Mouse (Mus musculus) forebrain, embryonic 15.5 days (tissue): Measurements from ENCODE around the gene Gm906. TPM values are rescaled to one million over a fixed set of nuclear protein-coding genes. Genes with fewer than 3 reads are reported as not detected.
"Not testable (repeated sequence)": the region's sequence is repeated elsewhere in the genome, so short reads cannot be mapped to it uniquely, and the experiment has no call there.

Experiments used
- ATAC-seq: fragments of 200-750 bp; cut with Nextera tagmentation; replicated peaks from 2 replicates; pipeline ENCODE4 v1.8.0; 2017; ENCODE audit warnings: mild to moderate bottlenecking, moderate TSS enrichment, moderate library complexity
- H3K27ac ChIP-seq: fragments of 300-500 bp; sonication (generic); replicated peaks from 2 replicates; pipeline ENCODE4 v1.5.1; 2015; ENCODE audit warnings: mild to moderate bottlenecking, inconsistent platforms
- H3K27me3 ChIP-seq: fragments of 300-500 bp; sonication (generic); 2 replicates; pipeline ENCODE4 v1.6.1; 2015; ENCODE audit warnings: inconsistent platforms
- H3K36me3 ChIP-seq: fragments of 300-500 bp; sonication (generic); 2 replicates; pipeline ENCODE4 v1.6.1; 2015; ENCODE audit warnings: mild to moderate bottlenecking, inconsistent platforms
- H3K4me1 ChIP-seq: fragments of 300-500 bp; sonication (generic); 2 replicates; pipeline ENCODE4 v1.6.1; 2015; ENCODE audit warnings: inconsistent platforms
- H3K4me2 ChIP-seq: fragments of 300-500 bp; sonication (generic); replicated peaks from 2 replicates; pipeline ENCODE4 v1.6.1; 2015; ENCODE audit warnings: mild to moderate bottlenecking, inconsistent platforms
- H3K4me3 ChIP-seq: fragments of 300-500 bp; sonication (generic); 2 replicates; pipeline ENCODE4 v1.5.1; 2015; ENCODE audit warnings: mild to moderate bottlenecking, inconsistent platforms
- H3K9ac ChIP-seq: fragments of 300-500 bp; sonication (generic); replicated peaks from 2 replicates; pipeline ENCODE4 v1.6.1; 2015; ENCODE audit warnings: mild to moderate bottlenecking, inconsistent platforms
- H3K9me3 ChIP-seq: fragments of 300-500 bp; sonication (generic); 2 replicates; pipeline ENCODE4 v1.6.1; 2016; ENCODE audit warnings: inconsistent platforms
- WGBS: fragments of 180-500 bp; shearing (Covaris S2); methylation state at CpG from one replicate; pipeline ENCODE4 v1.1.7; 2015; ENCODE audit warnings: mixed read lengths; 5-methylcytosine and 5-hydroxymethylcytosine counted together
- microRNA-seq: library from miRNA; unstranded; fragments of <30 nt; microRNA quantifications from one replicate; pipeline ENCODE4, GENCODE M21; 2016
- polyA plus RNA-seq: library from polyadenylated mRNA; unstranded; fragments of >200 nt; fragmentation: Nextera tagmentation; extraction: Ambion mirVana; gene quantifications from 2 replicates; pipeline ENCODE4 v1.2.1, GENCODE M21; 2015

Gene Gm906
- polyA plus RNA-seq = not detected in 2 replicates

- H3K27ac ChIP-seq, H3K27me3 ChIP-seq, ATAC-seq, H3K4me1 ChIP-seq, H3K4me3 ChIP-seq, H3K36me3 ChIP-seq, H3K4me2 ChIP-seq, H3K9ac ChIP-seq, H3K9me3 ChIP-seq: not testable (repeated sequence)
- WGBS = 67% methylated on average over 3 of the region's 3 CpGs
Observed at GRCm38 (mm10) chr13:50250208-50250607, at the start of gene Gm906. Gm906 (minus strand) TSS chr13:50250308.

- not testable (repeated sequence) for H3K4me3 ChIP-seq, H3K27ac ChIP-seq, ATAC-seq, H3K9ac ChIP-seq, H3K36me3 ChIP-seq, H3K9me3 ChIP-seq, H3K4me1 ChIP-seq, H3K27me3 ChIP-seq, H3K4me2 ChIP-seq
- 82% methylated on average over 2 of the region's 4 CpGs for WGBS
Observed at GRCm38 (mm10) chr13:50283308-50283707, 33.2 kb upstream of the Gm906 start.

- ATAC-seq = no peak
- H3K27me3 ChIP-seq = no peaks in the 10 kb centered on the region
- no peaks in the 10 kb centered on the region for H3K9me3 ChIP-seq
- no peak overlapping the region for H3K27ac ChIP-seq
- H3K4me1 ChIP-seq = no peaks in the 10 kb centered on the region
- H3K9ac ChIP-seq = no peak overlapping the region
- no peak overlapping the region for H3K4me2 ChIP-seq
- no peaks in the 10 kb centered on the region for H3K36me3 ChIP-seq
- no peak overlapping the region for H3K4me3 ChIP-seq
- 91% methylated on average over 3 of the region's 3 CpGs for WGBS
Observed at GRCm38 (mm10) chr13:50236487-50236886, 13.6 kb downstream of the Gm906 start.

GRCm38 (mm10) chr13:50211842-50212241, 38.3 kb downstream of the Gm906 start:
- not testable (repeated sequence) for ATAC-seq, H3K4me2 ChIP-seq, H3K36me3 ChIP-seq, H3K27ac ChIP-seq, H3K4me3 ChIP-seq, H3K9ac ChIP-seq, H3K4me1 ChIP-seq, H3K9me3 ChIP-seq, H3K27me3 ChIP-seq
- 0% methylated on average over 1 of the region's 1 CpGs for WGBS

- H3K9me3 ChIP-seq, H3K4me3 ChIP-seq, H3K27ac ChIP-seq, ATAC-seq, H3K9ac ChIP-seq, H3K4me1 ChIP-seq, H3K27me3 ChIP-seq, H3K4me2 ChIP-seq, H3K36me3 ChIP-seq: not testable (repeated sequence)
Observed at GRCm38 (mm10) chr13:50210191-50210590, 39.9 kb downstream of the Gm906 start.

GRCm38 (mm10) chr13:50209651-50210050, 40.5 kb downstream of the Gm906 start:
- H3K4me2 ChIP-seq, H3K27ac ChIP-seq, H3K36me3 ChIP-seq, H3K4me1 ChIP-seq, H3K27me3 ChIP-seq, H3K9me3 ChIP-seq, ATAC-seq, H3K9ac ChIP-seq, H3K4me3 ChIP-seq: not testable (repeated sequence)
- 95% methylated on average over 2 of the region's 2 CpGs for WGBS

GRCm38 (mm10) chr13:50207966-50208365, 42.1 kb downstream of the Gm906 start:
- WGBS = 92% methylated on average over 12 of the region's 12 CpGs
- H3K4me1 ChIP-seq = no peaks in the 10 kb centered on the region
- H3K9me3 ChIP-seq = no peaks in the 10 kb centered on the region
- H3K4me2 ChIP-seq = no peak overlapping the region
- no peak overlapping the region for H3K9ac ChIP-seq
- no peaks in the 10 kb centered on the region for H3K27me3 ChIP-seq
- H3K36me3 ChIP-seq = no peaks in the 10 kb centered on the region
- ATAC-seq = no peak
- no peak overlapping the region for H3K27ac ChIP-seq
- H3K4me3 ChIP-seq = no peak overlapping the region

GRCm38 (mm10) chr13:50196831-50197230, 53.3 kb downstream of the Gm906 start:
- H3K27ac ChIP-seq, H3K9ac ChIP-seq, H3K4me1 ChIP-seq, H3K27me3 ChIP-seq, ATAC-seq, H3K4me3 ChIP-seq, H3K36me3 ChIP-seq, H3K4me2 ChIP-seq, H3K9me3 ChIP-seq: not testable (repeated sequence)

Small RNAs within 50 kb of the gene (microRNA-seq; reads per million reads assigned to microRNA genes)
- not detected for gene Gm24017

Other genes starting within 250 kb of the Gm906 start
- 30.8 and 31.4 TPM in 2 replicates for gene Fbxw17, start 167.6 kb upstream of the Gm906 start, polyA plus RNA-seq
- not detected in 2 replicates for gene Gm47429, start 193.6 kb upstream of the Gm906 start, polyA plus RNA-seq
- not detected in 2 replicates for gene Nutm2, start 217.0 kb upstream of the Gm906 start, polyA plus RNA-seq